Mouse (Mus musculus): ENCODE results near the gene G530012D18Rik. TPM values are rescaled to one million over a fixed set of nuclear protein-coding genes. Genes with fewer than 3 reads are reported as not detected.
"Not testable (repeated sequence)": the region's sequence is repeated elsewhere in the genome, so short reads cannot be mapped to it uniquely, and the experiment has no call there.

G530012D18Rik gene
- polyA plus RNA-seq, 1 experiment from 2014 or later, result not detected

DNA sequence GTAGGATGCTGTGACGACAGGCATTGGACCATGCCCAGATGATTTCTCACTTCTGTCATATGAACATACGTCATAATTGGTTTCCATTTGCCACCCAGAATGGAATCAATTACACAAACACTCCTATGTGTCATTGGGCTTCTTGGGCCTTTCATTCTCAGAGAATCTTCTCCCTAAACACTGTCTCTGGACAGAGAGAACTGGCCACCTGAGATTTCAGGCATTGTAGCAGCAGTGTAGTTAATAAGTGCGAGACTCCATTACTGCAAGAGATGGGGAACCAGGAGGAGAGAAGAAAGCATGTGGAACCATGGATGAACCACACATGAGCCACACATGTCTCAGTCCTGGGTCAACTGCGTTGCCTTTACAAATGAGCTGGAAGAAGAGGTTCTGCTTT is 32.9 kb downstream of the G530012D18Rik start:
- H3K9me3 ChIP-seq (ENCODE audit: control insufficient read depth, low read length); DNase-seq (ENCODE audit: low spot score, missing footprints); H3K4me3 ChIP-seq (ENCODE audit: low read depth, low read length); H3K4me2 ChIP-seq; H3K36me3 ChIP-seq (ENCODE audit: control insufficient read depth, insufficient read depth, low read length); H3K4me1 ChIP-seq (ENCODE audit: control insufficient read depth, insufficient read depth, low read length); H3K27ac ChIP-seq (ENCODE audit: low read depth, low read length); H3K27me3 ChIP-seq (ENCODE audit: control insufficient read depth, insufficient read depth, low read length); ATAC-seq (ENCODE audit: low FRiP score); H3K9ac ChIP-seq (ENCODE audit: low read length): not testable (repeated sequence)
- WGBS, result 79% methylated on average over 3 of the region's 4 CpGs

DNA sequence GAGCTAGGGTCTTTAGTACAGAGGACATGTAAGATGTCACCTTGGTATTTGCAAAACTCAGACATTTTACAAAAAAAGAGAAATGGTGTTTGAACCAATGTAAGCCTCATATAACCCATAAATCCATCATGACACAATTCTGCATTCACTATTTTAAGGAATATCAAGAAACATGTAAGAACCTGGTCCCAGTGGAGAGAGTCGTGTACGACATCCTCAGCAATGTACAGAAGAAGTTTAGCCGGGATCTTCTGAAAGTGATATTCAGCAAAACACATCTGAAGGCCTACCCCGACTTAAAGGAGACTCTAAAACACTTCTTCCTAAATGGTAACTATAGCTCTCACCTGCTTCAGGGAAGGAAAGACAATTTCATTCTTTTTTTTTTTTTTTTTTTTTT is 35.1 kb downstream of the G530012D18Rik start:
- not testable (repeated sequence) for H3K9me3 ChIP-seq (ENCODE audit: control insufficient read depth, low read length); H3K27ac ChIP-seq (ENCODE audit: low read depth, low read length); H3K27me3 ChIP-seq (ENCODE audit: control insufficient read depth, insufficient read depth, low read length); H3K4me2 ChIP-seq; H3K4me3 ChIP-seq (ENCODE audit: low read depth, low read length); H3K36me3 ChIP-seq (ENCODE audit: control insufficient read depth, insufficient read depth, low read length); H3K9ac ChIP-seq (ENCODE audit: low read length); DNase-seq (ENCODE audit: low spot score, missing footprints); ATAC-seq (ENCODE audit: low FRiP score); H3K4me1 ChIP-seq (ENCODE audit: control insufficient read depth, insufficient read depth, low read length)
- WGBS, result no CpG with 5 or more reads among the region's 4 CpGs

DNA sequence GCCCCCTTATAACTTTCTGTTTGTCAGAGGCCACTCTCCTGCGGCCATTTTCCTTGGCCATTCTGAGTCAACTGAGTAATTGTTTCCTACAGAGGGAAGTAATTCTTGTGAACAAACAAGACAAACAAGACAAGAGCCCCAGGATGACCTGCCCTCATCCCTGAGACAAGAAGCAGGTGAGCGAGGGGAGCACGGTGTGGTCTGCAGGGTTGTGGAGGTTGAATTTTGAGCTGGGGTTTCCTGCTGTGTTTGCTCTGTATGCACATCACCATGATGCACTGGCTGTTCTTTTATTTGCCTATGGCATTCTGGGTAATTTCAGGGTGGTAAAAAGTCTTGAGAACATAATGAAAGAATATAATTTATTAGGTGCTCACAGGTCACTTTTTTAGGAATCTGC is 39.6 kb downstream of the G530012D18Rik start:
- H3K4me1 ChIP-seq (ENCODE audit: control insufficient read depth, insufficient read depth, low read length); H3K36me3 ChIP-seq (ENCODE audit: control insufficient read depth, insufficient read depth, low read length); H3K27me3 ChIP-seq (ENCODE audit: control insufficient read depth, insufficient read depth, low read length); H3K9ac ChIP-seq (ENCODE audit: low read length); DNase-seq (ENCODE audit: low spot score, missing footprints); ATAC-seq (ENCODE audit: low FRiP score); H3K4me2 ChIP-seq; H3K9me3 ChIP-seq (ENCODE audit: control insufficient read depth, low read length); H3K27ac ChIP-seq (ENCODE audit: low read depth, low read length); H3K4me3 ChIP-seq (ENCODE audit: low read depth, low read length): not testable (repeated sequence)
- 90% methylated on average over 3 of the region's 3 CpGs for WGBS

DNA sequence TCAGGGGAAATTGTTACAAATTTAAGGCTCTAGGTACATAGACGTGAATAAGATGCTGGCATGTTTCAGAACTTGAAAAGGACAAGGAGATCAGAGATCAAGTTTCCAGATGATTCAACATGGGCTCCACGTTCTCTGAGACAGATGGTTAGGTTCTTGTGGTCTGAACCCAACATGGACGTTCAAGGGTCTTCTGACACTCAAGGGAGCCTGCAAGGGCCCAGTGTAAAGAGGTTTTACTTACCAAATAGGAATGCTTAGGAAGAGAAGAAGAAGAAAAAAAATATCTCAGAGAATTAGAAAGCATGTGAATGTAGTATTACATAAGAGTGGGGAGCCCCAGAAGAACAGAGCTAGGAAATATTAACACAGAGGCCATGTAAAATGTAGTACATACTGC is 40.3 kb downstream of the G530012D18Rik start:
- not testable (repeated sequence) for H3K4me1 ChIP-seq (ENCODE audit: control insufficient read depth, insufficient read depth, low read length); DNase-seq (ENCODE audit: low spot score, missing footprints); H3K9me3 ChIP-seq (ENCODE audit: control insufficient read depth, low read length); H3K4me3 ChIP-seq (ENCODE audit: low read depth, low read length); H3K27ac ChIP-seq (ENCODE audit: low read depth, low read length); ATAC-seq (ENCODE audit: low FRiP score); H3K9ac ChIP-seq (ENCODE audit: low read length); H3K27me3 ChIP-seq (ENCODE audit: control insufficient read depth, insufficient read depth, low read length); H3K4me2 ChIP-seq; H3K36me3 ChIP-seq (ENCODE audit: control insufficient read depth, insufficient read depth, low read length)
- WGBS, result 61% methylated on average over 3 of the region's 3 CpGs

DNA sequence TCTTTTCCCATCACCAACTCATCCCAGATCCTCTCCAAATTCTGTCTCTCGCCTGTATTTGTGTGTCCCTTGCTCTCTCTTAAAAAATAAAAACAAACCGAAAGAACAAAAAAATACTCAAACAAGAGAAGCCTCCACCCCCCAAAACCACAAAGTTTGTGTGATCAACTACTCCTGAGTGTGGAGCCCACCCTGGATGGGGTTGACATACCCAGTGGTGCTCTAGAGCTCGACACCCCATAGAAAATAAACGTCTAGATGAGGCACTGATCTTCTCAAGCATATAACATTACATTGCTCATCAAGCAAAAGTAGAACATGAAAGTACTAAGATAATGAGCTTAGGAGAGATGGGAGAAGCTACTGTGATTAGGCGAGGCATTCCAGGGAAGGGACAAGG is 41.7 kb downstream of the G530012D18Rik start:
- not testable (repeated sequence) for H3K9ac ChIP-seq (ENCODE audit: low read length); H3K27me3 ChIP-seq (ENCODE audit: control insufficient read depth, insufficient read depth, low read length); H3K9me3 ChIP-seq (ENCODE audit: control insufficient read depth, low read length); H3K4me1 ChIP-seq (ENCODE audit: control insufficient read depth, insufficient read depth, low read length); H3K4me3 ChIP-seq (ENCODE audit: low read depth, low read length); H3K27ac ChIP-seq (ENCODE audit: low read depth, low read length); H3K4me2 ChIP-seq; DNase-seq (ENCODE audit: low spot score, missing footprints); ATAC-seq (ENCODE audit: low FRiP score); H3K36me3 ChIP-seq (ENCODE audit: control insufficient read depth, insufficient read depth, low read length)
- 63% methylated on average over 4 of the region's 5 CpGs for WGBS

DNA sequence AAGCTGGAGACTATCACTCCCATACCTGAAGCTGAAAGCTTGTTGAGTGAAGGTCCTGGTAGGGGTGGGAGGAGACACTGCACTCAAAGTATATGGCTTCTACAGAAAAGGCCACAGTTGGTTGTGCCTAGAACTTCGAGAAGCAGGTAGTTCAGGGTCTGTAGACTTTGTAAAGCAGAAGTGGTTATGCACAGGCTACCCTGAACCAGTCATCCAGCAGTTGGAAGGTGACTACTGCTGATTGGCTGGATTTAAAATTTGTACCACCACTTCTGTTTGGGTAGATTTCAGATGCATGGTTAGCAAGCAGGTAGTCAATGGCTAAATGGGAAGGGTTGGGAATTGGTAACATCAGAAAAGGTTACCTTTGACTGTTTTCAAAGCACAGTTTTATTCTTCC is 43.2 kb downstream of the G530012D18Rik start:
- H3K27ac ChIP-seq (ENCODE audit: low read depth, low read length); H3K9ac ChIP-seq (ENCODE audit: low read length); H3K4me2 ChIP-seq; H3K27me3 ChIP-seq (ENCODE audit: control insufficient read depth, insufficient read depth, low read length); H3K4me1 ChIP-seq (ENCODE audit: control insufficient read depth, insufficient read depth, low read length); H3K36me3 ChIP-seq (ENCODE audit: control insufficient read depth, insufficient read depth, low read length); ATAC-seq (ENCODE audit: low FRiP score); DNase-seq (ENCODE audit: low spot score, missing footprints); H3K9me3 ChIP-seq (ENCODE audit: control insufficient read depth, low read length); H3K4me3 ChIP-seq (ENCODE audit: low read depth, low read length): not testable (repeated sequence)
- WGBS, result 62% methylated on average over 1 of the region's 1 CpGs

Other genes with a start within 250 kb of the G530012D18Rik start
- gene Sp110, start 23.1 kb downstream of the G530012D18Rik start, polyA plus RNA-seq (2014; fragmentation: Nextera tagmentation; extraction: Ambion mirVana), result 0.63 and 0.88 TPM in 2 replicates
- gene Sp140, start 24.7 kb downstream of the G530012D18Rik start, polyA plus RNA-seq (2014; fragmentation: Nextera tagmentation; extraction: Ambion mirVana), result 1.2 and 1.3 TPM in 2 replicates
- 0.74 and 1.2 TPM in 2 replicates for gene Sp100, start 74.3 kb downstream of the G530012D18Rik start, polyA plus RNA-seq (2014; fragmentation: Nextera tagmentation; extraction: Ambion mirVana)
- 1.1 and 1.2 TPM in 2 replicates for gene A630001G21Rik, start 203.0 kb downstream of the G530012D18Rik start, polyA plus RNA-seq (2014; fragmentation: Nextera tagmentation; extraction: Ambion mirVana)
- 68.0 and 69.0 TPM in 2 replicates for gene Cab39, start 217.8 kb downstream of the G530012D18Rik start, polyA plus RNA-seq (2014; fragmentation: Nextera tagmentation; extraction: Ambion mirVana)

Data from midbrain, embryonic 11.5 days (tissue).